Mouse (Mus musculus) urinary bladder, postnatal 36 days (tissue): ENCODE data around the gene Pdhb.

Experiments
- DNase-seq, 2 experiments: peaks; one replicate each; pipeline ENCODE4 v3.0.0; 2022; ENCODE audit warnings: low spot score in 2 of 2, mixed read lengths in 1 of 2

Gene Pdhb

GRCm38 (mm10) chr14:8172507-8173410, at the start of gene Pdhb:
TSS of gene Pdhb (minus strand) at chr14:8173025.
- DNase-seq = peak; percentile 96 to 99

GRCm38 (mm10) chr14:8222561-8222960, 49.7 kb upstream of the Pdhb start:
- DNase-seq = no peak

- no peak for DNase-seq
Observed at GRCm38 (mm10) chr14:8220912-8221311, 48.1 kb upstream of the Pdhb start.

- no peak for DNase-seq
Observed at GRCm38 (mm10) chr14:8220306-8220705, 47.5 kb upstream of the Pdhb start.

GRCm38 (mm10) chr14:8219876-8220275, 47.1 kb upstream of the Pdhb start:
- DNase-seq = no peak

GRCm38 (mm10) chr14:8218730-8219380, 46.0 kb upstream of the Pdhb start:
- DNase-seq = no peak

- no peak for DNase-seq
Observed at GRCm38 (mm10) chr14:8218238-8218637, 45.4 kb upstream of the Pdhb start.

- DNase-seq = no peak
Observed at GRCm38 (mm10) chr14:8216100-8216499, 43.3 kb upstream of the Pdhb start.

- no peak for DNase-seq
Observed at GRCm38 (mm10) chr14:8215208-8215778, 42.5 kb upstream of the Pdhb start.

GRCm38 (mm10) chr14:8214299-8215207, 41.7 kb upstream of the Pdhb start:
- DNase-seq = peak; percentile 69 to 71

GRCm38 (mm10) chr14:8213803-8214224, 41.0 kb upstream of the Pdhb start, which contains the start of gene Kctd6:
TSS of gene Kctd6 (plus strand) at chr14:8214140.
- DNase-seq = peak; percentile 97 to 99

GRCm38 (mm10) chr14:8212996-8213395, 40.2 kb upstream of the Pdhb start:
- no peak for DNase-seq

GRCm38 (mm10) chr14:8209896-8210295, 37.1 kb upstream of the Pdhb start:
- no peak for DNase-seq

- DNase-seq = no peak
Observed at GRCm38 (mm10) chr14:8208876-8209275, 36.1 kb upstream of the Pdhb start.

GRCm38 (mm10) chr14:8207543-8207942, 34.7 kb upstream of the Pdhb start:
- no peak for DNase-seq

GRCm38 (mm10) chr14:8207105-8207504, 34.3 kb upstream of the Pdhb start:
- no peak for DNase-seq

GRCm38 (mm10) chr14:8206179-8206910, 33.5 kb upstream of the Pdhb start:
- DNase-seq = no peak

GRCm38 (mm10) chr14:8201715-8202114, 28.9 kb upstream of the Pdhb start:
- DNase-seq = no peak

- DNase-seq = no peak
Observed at GRCm38 (mm10) chr14:8200769-8201168, 27.9 kb upstream of the Pdhb start.

- DNase-seq = no peak
Observed at GRCm38 (mm10) chr14:8192727-8193126, 19.9 kb upstream of the Pdhb start.
